Mouse (Mus musculus) hindbrain, embryonic 11.5 days (tissue): ENCODE data around the gene Crip1. TPM values are rescaled to one million over a fixed set of nuclear protein-coding genes. Genes with fewer than 3 reads are reported as not detected.

Source experiments
- ATAC-seq: fragments of 200-750 bp; cut with Nextera tagmentation; 2 replicates; pipeline ENCODE4 v1.8.0; 2017; ENCODE audit warnings: mild to moderate bottlenecking, moderate TSS enrichment, moderate library complexity; ENCODE audit not compliant: low FRiP score
- DNase-seq: peaks from one replicate; pipeline ENCODE4 v3.0.0-alpha.2; 2015; ENCODE audit warnings: low spot score
- H3K27ac ChIP-seq: fragments of 300-500 bp; sonication (generic); 2 replicates; pipeline ENCODE4 v1.5.1; 2014; ENCODE audit warnings: mild to moderate bottlenecking, low read depth, low read length
- H3K27me3 ChIP-seq: fragments of 300-500 bp; sonication (generic); 2 replicates; pipeline ENCODE4 v1.6.1; 2014; ENCODE audit warnings: mild to moderate bottlenecking, low read length, moderate library complexity, mixed read lengths; ENCODE audit not compliant: control insufficient read depth, insufficient read depth
- H3K36me3 ChIP-seq: fragments of 300-500 bp; sonication (generic); 2 replicates; pipeline ENCODE4 v1.6.1; 2014; ENCODE audit warnings: mild to moderate bottlenecking, low read length, moderate library complexity, mixed read lengths; ENCODE audit not compliant: control insufficient read depth, insufficient read depth
- H3K4me1 ChIP-seq: fragments of 300-500 bp; sonication (generic); replicated peaks from 2 replicates; pipeline ENCODE4 v1.6.1; 2014; ENCODE audit warnings: low read length, mixed read lengths; ENCODE audit not compliant: control insufficient read depth, insufficient read depth
- H3K4me2 ChIP-seq: fragments of 300-500 bp; sonication (generic); replicated peaks from 2 replicates; pipeline ENCODE4 v1.6.1; 2014; ENCODE audit warnings: mild to moderate bottlenecking, low read depth, low read length
- H3K4me3 ChIP-seq: fragments of 300-500 bp; sonication (generic); 2 replicates; pipeline ENCODE4 v1.5.1; 2014; ENCODE audit warnings: low read depth, low read length
- H3K9ac ChIP-seq: fragments of 300-500 bp; sonication (generic); 2 replicates; pipeline ENCODE4 v1.6.1; 2014; ENCODE audit warnings: low read depth, low read length
- H3K9me3 ChIP-seq: fragments of 300-500 bp; sonication (generic); 2 replicates; pipeline ENCODE4 v1.6.1; 2016; ENCODE audit warnings: low read length; ENCODE audit not compliant: control insufficient read depth
- WGBS: fragments of 180-500 bp; shearing (Covaris S2); extraction: QIAGEN DNeasy Blood & Tissue Kit; methylation state at CpG from one replicate; pipeline ENCODE4 v1.1.7; 2014; 5-methylcytosine and 5-hydroxymethylcytosine counted together
- polyA plus RNA-seq: library from polyadenylated mRNA; unstranded; fragments of >200 nt; fragmentation: Nextera tagmentation; extraction: Ambion mirVana; gene quantifications from 2 replicates; pipeline ENCODE4 v1.2.1, GENCODE M21; 2014

Gene Crip1
- polyA plus RNA-seq, 1 experiment from 2014 or later: 84.7 TPM

GRCm38 (mm10) chr12:113102461-113102860 lies 43.7 kb upstream of the Crip1 start:
- DNase-seq (peak; percentile 70), ATAC-seq (0 out of 2 replicates have a peak, but pooled peaks have one; percentile 31)
- no peak overlapping the region for H3K4me2 ChIP-seq
- no peak overlapping the region for H3K4me3 ChIP-seq
- H3K9me3 ChIP-seq: no peaks in the 10 kb centered on the region
- no peak overlapping the region for H3K9ac ChIP-seq
- H3K27me3 ChIP-seq: no peaks in the 10 kb centered on the region
- H3K36me3 ChIP-seq: no peaks in the 10 kb centered on the region
- H3K4me1 ChIP-seq: peaks cover 2% of the 10 kb centered on the region; the same call in 1 of the 2 replicates
- 70% methylated on average over 6 of the region's 6 CpGs for WGBS
- H3K27ac ChIP-seq: no peak overlapping the region

GRCm38 (mm10) chr12:113103846-113104451 lies 42.2 kb upstream of the Crip1 start:
- no peak for DNase-seq
- H3K4me2 ChIP-seq: no peak overlapping the region
- 87% methylated on average over 8 of the region's 8 CpGs for WGBS
- peaks cover 2% of the 10 kb centered on the region; the same call in 1 of the 2 replicates for H3K4me1 ChIP-seq
- H3K9me3 ChIP-seq: no peaks in the 10 kb centered on the region
- no peak overlapping the region for H3K9ac ChIP-seq
- ATAC-seq: no peak
- H3K27me3 ChIP-seq: no peaks in the 10 kb centered on the region
- H3K27ac ChIP-seq: no peak overlapping the region
- H3K36me3 ChIP-seq: no peaks in the 10 kb centered on the region
- no peak overlapping the region for H3K4me3 ChIP-seq

- Histone ChIP-seq H3K4me1 (no peaks in the 10 kb centered on the region), H3K4me2 (no peak overlapping the region), H3K9me3 (no peaks in the 10 kb centered on the region), H3K27ac (no peak overlapping the region), H3K4me3 (no peak overlapping the region), H3K36me3 (no peaks in the 10 kb centered on the region), H3K9ac (no peak overlapping the region), H3K27me3 (no peaks in the 10 kb centered on the region)
- ATAC-seq (no peak), DNase-seq (no peak)
- WGBS: 98% methylated on average over 6 of the region's 6 CpGs
These were observed 39.7 kb upstream of the Crip1 start for GRCm38 (mm10) chr12:113106386-113106785.

GRCm38 (mm10) chr12:113107431-113108124 lies 38.5 kb upstream of the Crip1 start:
- H3K27ac ChIP-seq: no peak overlapping the region
- no peaks in the 10 kb centered on the region for H3K27me3 ChIP-seq
- no peak overlapping the region for H3K4me2 ChIP-seq
- ATAC-seq (no peak), DNase-seq (no peak)
- 92% methylated on average over 4 of the region's 4 CpGs for WGBS
- no peak overlapping the region for H3K9ac ChIP-seq
- no peak overlapping the region for H3K4me3 ChIP-seq
- H3K4me1 ChIP-seq: no peaks in the 10 kb centered on the region
- H3K9me3 ChIP-seq: no peaks in the 10 kb centered on the region
- H3K36me3 ChIP-seq: no peaks in the 10 kb centered on the region

GRCm38 (mm10) chr12:113108528-113109283 lies 37.4 kb upstream of the Crip1 start:
- DNase-seq (no peak), ATAC-seq (peak; percentile 21; the same call in 1 of the 2 replicates)
- Histone ChIP-seq H3K36me3 (0 out of 2 replicates have a peak, but pooled peaks cover 1% of the 10 kb centered on the region), H3K4me1 (no peaks in the 10 kb centered on the region), H3K4me2 (no peak overlapping the region), H3K27ac (no peak overlapping the region), H3K27me3 (no peaks in the 10 kb centered on the region), H3K4me3 (no peak overlapping the region), H3K9ac (no peak overlapping the region), H3K9me3 (no peaks in the 10 kb centered on the region)
- WGBS: 92% methylated on average over 17 of the region's 17 CpGs

GRCm38 (mm10) chr12:113109801-113110200 lies 36.3 kb upstream of the Crip1 start:
- 89% methylated on average over 10 of the region's 10 CpGs for WGBS
- Histone ChIP-seq H3K4me2 (no peak overlapping the region), H3K4me3 (no peak overlapping the region), H3K4me1 (no peaks in the 10 kb centered on the region), H3K27me3 (no peaks in the 10 kb centered on the region), H3K27ac (no peak overlapping the region), H3K36me3 (peaks cover 6% of the 10 kb centered on the region; the same call in 1 of the 2 replicates), H3K9ac (no peak overlapping the region), H3K9me3 (no peaks in the 10 kb centered on the region)
- no peak for DNase-seq
- no peak for ATAC-seq

- H3K27me3 ChIP-seq: no peaks in the 10 kb centered on the region
- DNase-seq (no peak), ATAC-seq (no peak)
- H3K4me2 ChIP-seq: no peak overlapping the region
- 96% methylated on average over 4 of the region's 4 CpGs for WGBS
- H3K4me3 ChIP-seq: no peak overlapping the region
- H3K9me3 ChIP-seq: no peaks in the 10 kb centered on the region
- H3K9ac ChIP-seq: no peak overlapping the region
- peaks cover 13% of the 10 kb centered on the region for H3K36me3 ChIP-seq
- H3K4me1 ChIP-seq: no peaks in the 10 kb centered on the region
- H3K27ac ChIP-seq: no peak overlapping the region
These were observed 32.0 kb upstream of the Crip1 start for GRCm38 (mm10) chr12:113114141-113114540.

- Histone ChIP-seq H3K9me3 (no peaks in the 10 kb centered on the region), H3K4me1 (no peaks in the 10 kb centered on the region), H3K9ac (no peak overlapping the region), H3K36me3 (peaks cover 13% of the 10 kb centered on the region), H3K4me2 (no peak overlapping the region), H3K27ac (no peak overlapping the region), H3K4me3 (no peak overlapping the region), H3K27me3 (no peaks in the 10 kb centered on the region; the same call in 1 of the 2 replicates)
- DNase-seq (no peak), ATAC-seq (no peak)
- WGBS: 87% methylated on average over 16 of the region's 16 CpGs
These were observed 31.1 kb upstream of the Crip1 start for GRCm38 (mm10) chr12:113114856-113115538.
